Mouse (Mus musculus) frontal cortex, postnatal 36 days (tissue): ENCODE results near the gene Crb2.

Experiments used
- DNase-seq, 2 experiments: peaks; one replicate each; pipeline ENCODE4 v3.0.0; 2022; ENCODE audit warnings: low spot score in 2 of 2

The Crb2 gene

GRCm38 (mm10) chr2:37799137-37799536 is 23.1 kb downstream of the Crb2 start:
- DNase-seq = no peak

GRCm38 (mm10) chr2:37801687-37802086 is 25.6 kb downstream of the Crb2 start:
- DNase-seq = no peak

GRCm38 (mm10) chr2:37802610-37803212 is 26.7 kb downstream of the Crb2 start:
- DNase-seq = peak in 1 of 2 experiments; percentile 74

GRCm38 (mm10) chr2:37811682-37812081 is 35.6 kb downstream of the Crb2 start:
- DNase-seq = no peak

GRCm38 (mm10) chr2:37812401-37812800 is 36.4 kb downstream of the Crb2 start:
- no peak for DNase-seq

GRCm38 (mm10) chr2:37814820-37815361 is 38.8 kb downstream of the Crb2 start:
- DNase-seq = no peak

- peak; percentile 79 to 86 for DNase-seq
Measured at GRCm38 (mm10) chr2:37815676-37816075, 39.6 kb downstream of the Crb2 start.

GRCm38 (mm10) chr2:37818761-37819525 is 42.9 kb downstream of the Crb2 start:
- DNase-seq = no peak

GRCm38 (mm10) chr2:37819526-37820152 is 43.6 kb downstream of the Crb2 start:
- DNase-seq = no peak

- DNase-seq = no peak
Measured at GRCm38 (mm10) chr2:37822122-37822521, 46.1 kb downstream of the Crb2 start.

GRCm38 (mm10) chr2:37823826-37824225 is 47.8 kb downstream of the Crb2 start:
- no peak for DNase-seq

- DNase-seq = no peak
Measured at GRCm38 (mm10) chr2:37829758-37830275, 53.8 kb downstream of the Crb2 start.

GRCm38 (mm10) chr2:37832253-37832652 is 56.2 kb downstream of the Crb2 start:
- DNase-seq = no peak

GRCm38 (mm10) chr2:37836926-37837325 is 60.9 kb downstream of the Crb2 start:
- no peak for DNase-seq

GRCm38 (mm10) chr2:37837542-37837941 is 61.5 kb downstream of the Crb2 start:
- DNase-seq = no peak

- no peak for DNase-seq
Measured at GRCm38 (mm10) chr2:37838202-37838984, 62.3 kb downstream of the Crb2 start.

GRCm38 (mm10) chr2:37839922-37840321 is 63.9 kb downstream of the Crb2 start:
- no peak for DNase-seq

GRCm38 (mm10) chr2:37842151-37842569 is 66.1 kb downstream of the Crb2 start:
- DNase-seq = peak in 1 of 2 experiments; percentile 12

GRCm38 (mm10) chr2:37842719-37843118 is 66.7 kb downstream of the Crb2 start:
- DNase-seq = peak; percentile 26 to 33
